In the genomic region with DNA sequence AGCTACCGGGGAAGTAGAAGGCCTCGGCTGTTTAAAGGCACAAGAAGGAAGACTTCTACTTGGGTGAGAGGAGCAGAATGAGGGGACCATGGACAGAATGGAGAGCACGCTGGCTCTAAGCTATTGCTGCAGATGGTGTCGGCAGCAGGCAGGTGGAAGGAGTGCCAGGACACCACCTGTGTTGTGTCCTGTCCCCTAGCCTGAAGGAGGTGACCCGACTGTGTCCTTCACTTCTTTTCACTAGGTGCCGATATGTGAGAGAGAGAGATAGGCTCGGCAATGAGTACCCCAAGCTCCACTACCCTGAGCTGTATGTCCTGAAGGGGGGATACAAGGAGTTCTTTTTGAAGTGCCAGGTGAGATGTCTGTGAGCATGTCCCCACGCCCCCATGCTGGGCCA, we compare ENCODE assay signal across 20 mouse cellular contexts. TPM values are rescaled to one million over a fixed set of nuclear protein-coding genes. Genes with fewer than 3 reads are reported as not detected.
A peak's percentile ranks its signal among the peaks of the same experiment; 100 is the strongest.
DNase-seq lines count a peak whose midpoint lies in the region; ATAC-seq lines count a peak whose summit lies in the region.
"Had no signal": no experiment of that assay in that cellular context is flagged by ENCODE, and none has a peak within 500 bp of the region (broad histone marks: within the 10 kb centered on the region; RNA-seq: fewer than 3 reads in every experiment).

No protein-coding gene starts in this region.

- ATAC-seq in cerebellum, adult (ENCODE audit: insufficient number of reproducible peaks, low FRiP score, low TSS enrichment), result peak; percentile 43; the same call in 1 of the 2 replicates
- no peak for ATAC-seq in erythroblast, adult 5-6 weeks (replicated peaks; ENCODE audit: low FRiP score, poor library complexity, severe bottlenecking)
- ATAC-seq: CD4-positive, CD25-positive, alpha-beta regulatory T cell, adult 4 months; forebrain, embryonic 13.5 days; forebrain, postnatal 0 days; intestine, embryonic 16.5 days had no signal

- DNase-seq in cerebellum, postnatal 4 days (ENCODE audit: low spot score in 2 of 2), result no peak
- DNase-seq in cerebellum, adult 9-10 months, result peak; percentile 72
- peak; percentile 58 to 72 for DNase-seq in cerebellum, postnatal 25 days
- DNase-seq in frontal cortex, adult 2 months (ENCODE audit: extremely low spot score in 1 of 2, low spot score in 1 of 2), result no peak
- no peak for DNase-seq in kidney, adult 18-20 months
- DNase-seq: adrenal gland, adult 8-10 months; adrenal gland, postnatal 36 days; B cell, adult 2 months; forebrain, postnatal 0 days; gastrocnemius, postnatal 36 days; heart, adult 11 months; heart, postnatal 36 days; kidney, adult 9 months had no signal

RNA-seq across cellular contexts. Expression of gene Cdc25a, which starts 16.1 kb away (rescaled TPM):
- polyA plus RNA-seq in frontal cortex, adult 2 months (2012; rRNA removed), result 3.4 and 4.3 TPM in 2 replicates
- total RNA-seq in erythroblast, adult 5-6 weeks (2015; ENCODE audit: low replicate concordance), result 10.0 and 11.1 TPM in 2 replicates
- 13.5 and 15.8 TPM in 2 replicates for total RNA-seq in erythroblast, adult 5-6 weeks (2017; ENCODE audit: low replicate concordance)

RNA-seq across cellular contexts. Expression of gene Map4, which starts 39.8 kb away (rescaled TPM):
- polyA plus RNA-seq in frontal cortex, adult 2 months (2012; rRNA removed), result 313 and 321 TPM in 2 replicates
- total RNA-seq in erythroblast, adult 5-6 weeks (2015; ENCODE audit: low replicate concordance), result 12.1 and 14.2 TPM in 2 replicates
- 6.0 and 10.5 TPM in 2 replicates for total RNA-seq in erythroblast, adult 5-6 weeks (2017; ENCODE audit: low replicate concordance)

RNA-seq across cellular contexts. Expression of gene Camp, which starts 42.1 kb away (rescaled TPM):
- polyA plus RNA-seq in frontal cortex, adult 2 months (2012; rRNA removed), result 0.22 and 0.61 TPM in 2 replicates
- total RNA-seq in erythroblast, adult 5-6 weeks (2015; ENCODE audit: low replicate concordance), result 1,587 and 1,606 TPM in 2 replicates
- total RNA-seq in erythroblast, adult 5-6 weeks (2017; ENCODE audit: low replicate concordance), result 742 and 898 TPM in 2 replicates
- total RNA-seq: adrenal gland, adult 8-10 months; forebrain, postnatal 0 days; G1E; gastrocnemius, adult 8-10 months; gastrocnemius, postnatal 36 days; heart, postnatal 36 days had no signal
- polyA plus RNA-seq: CD4-positive, CD25-positive, alpha-beta regulatory T cell, adult 4 months had no signal

RNA-seq across cellular contexts. Expression of gene Nme6, which starts 59.0 kb away (rescaled TPM):
- polyA plus RNA-seq in frontal cortex, adult 2 months (2012; rRNA removed), result 15.3 and 16.1 TPM in 2 replicates
- 14.4 and 17.6 TPM in 2 replicates for total RNA-seq in erythroblast, adult 5-6 weeks (2015; ENCODE audit: low replicate concordance)
- total RNA-seq in erythroblast, adult 5-6 weeks (2017; ENCODE audit: low replicate concordance), result 5.6 and 13.3 TPM in 2 replicates

Comparison
In these comparisons a context has a peak if more than half of its experiments do, and no peak if none do; other contexts are left out.
1. DNase-seq: peak in cerebellum, adult 9-10 months (single experiment) and cerebellum, postnatal 25 days (2 of 2); none in cerebellum, postnatal 4 days (0 of 2), frontal cortex, adult 2 months (0 of 2) and kidney, adult 18-20 months (single experiment).